Mouse (Mus musculus): Measurements from ENCODE around the gene Ipo11. TPM values are rescaled to one million over a fixed set of nuclear protein-coding genes. Genes with fewer than 3 reads are reported as not detected.

Gene Ipo11
- polyA plus RNA-seq, 1 experiment = 17.7 TPM

DNA sequence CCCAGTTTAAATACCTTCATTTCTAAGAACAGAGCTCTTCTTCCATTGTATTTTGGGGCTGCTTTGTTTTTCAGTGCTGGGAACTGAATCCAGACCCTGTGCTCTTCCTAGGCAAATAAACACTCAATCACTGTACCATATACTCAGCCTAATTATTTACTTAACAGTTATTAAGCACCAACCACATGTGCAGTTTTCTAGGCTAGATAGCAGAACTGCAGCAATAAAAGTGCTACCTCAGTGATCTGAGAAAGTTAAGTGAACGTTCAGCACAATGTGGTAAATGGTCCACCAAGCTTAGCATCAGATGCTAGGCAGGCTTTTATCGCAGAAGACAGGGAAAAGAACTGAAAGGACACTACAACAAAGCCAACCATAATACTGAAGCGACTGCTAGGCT, 32.1 kb downstream of the Ipo11 start:
- DNase-seq (ENCODE audit: low read depth) = no peak

DNA sequence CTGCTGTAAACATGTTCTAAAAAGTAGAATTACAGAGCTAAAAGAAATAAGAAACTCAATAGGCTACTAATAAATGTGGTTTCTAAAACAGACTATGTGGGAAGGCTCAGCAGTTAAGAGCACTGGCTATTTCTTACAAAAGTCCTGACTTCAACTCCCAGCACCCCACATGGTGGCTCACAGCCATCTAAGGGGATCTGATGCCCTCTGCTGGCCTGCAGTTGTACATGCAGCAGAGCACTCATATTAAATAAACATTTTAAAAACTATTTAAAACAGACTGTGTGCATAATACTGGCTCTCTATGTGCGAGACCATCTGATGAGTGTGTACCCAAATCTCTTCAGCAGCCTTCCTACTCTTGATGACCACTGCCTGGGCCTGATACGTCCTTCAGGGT, 42.5 kb downstream of the Ipo11 start:
- DNase-seq (ENCODE audit: low read depth) = no peak

DNA sequence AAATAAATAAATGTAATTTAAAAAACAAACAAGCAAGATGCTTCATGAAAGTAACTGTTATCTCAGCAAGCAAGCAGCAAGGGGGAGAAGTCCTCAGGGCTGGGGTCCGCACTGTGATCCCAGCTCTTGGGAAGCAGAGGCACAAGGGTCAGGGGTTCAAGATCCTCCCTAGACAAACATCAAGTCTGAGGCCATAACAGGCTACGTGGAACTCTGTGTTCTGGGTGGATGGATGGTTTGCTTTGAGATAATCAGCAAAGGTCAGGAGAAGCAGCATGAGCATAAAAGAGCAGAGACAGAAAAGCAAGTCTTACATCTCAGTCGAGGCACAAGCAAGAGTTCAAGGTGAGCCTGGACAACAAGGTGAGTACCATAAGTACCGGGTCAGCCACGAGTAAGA, 43.1 kb downstream of the Ipo11 start:
- DNase-seq (ENCODE audit: low read depth) = no peak

DNA sequence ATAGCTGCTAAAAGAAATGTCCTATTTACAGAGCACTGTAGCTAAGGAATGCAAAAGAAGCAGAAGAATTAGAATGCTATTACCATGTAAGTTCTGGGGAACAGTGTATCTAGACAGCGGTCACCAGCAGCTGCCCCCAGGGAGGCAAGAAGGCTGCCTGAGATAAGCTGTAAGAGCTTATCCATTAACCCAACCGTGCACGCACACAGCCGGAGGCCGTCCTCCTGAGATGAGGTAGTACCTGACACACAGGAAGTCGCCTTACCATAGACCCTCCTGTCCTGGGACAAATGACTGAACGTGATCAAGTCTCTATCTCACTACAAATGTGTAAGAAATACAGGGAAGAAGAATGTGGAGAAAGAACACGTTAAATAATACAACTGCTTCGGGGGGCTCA, 43.6 kb downstream of the Ipo11 start:
- DNase-seq (ENCODE audit: low read depth) = no peak

DNA sequence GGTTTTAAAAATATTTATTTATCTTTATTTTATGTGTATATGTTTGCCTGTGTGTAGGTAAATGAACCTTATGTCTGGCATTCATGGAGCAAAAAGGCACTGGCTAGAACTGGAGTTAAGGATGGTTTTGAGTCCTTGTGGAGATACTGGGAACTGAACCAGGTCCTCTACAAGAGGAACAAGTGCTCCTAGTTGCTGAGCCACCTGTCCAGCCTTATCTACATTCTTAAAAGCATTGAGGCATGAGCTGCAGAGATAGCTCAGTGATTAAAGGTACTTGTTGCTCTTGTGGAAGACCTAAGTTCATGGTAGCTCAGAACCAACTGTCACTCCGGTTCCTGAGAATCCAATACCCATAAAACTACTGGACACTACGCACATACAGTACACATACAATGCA, 49.4 kb downstream of the Ipo11 start:
- DNase-seq (ENCODE audit: low read depth) = no peak

DNA sequence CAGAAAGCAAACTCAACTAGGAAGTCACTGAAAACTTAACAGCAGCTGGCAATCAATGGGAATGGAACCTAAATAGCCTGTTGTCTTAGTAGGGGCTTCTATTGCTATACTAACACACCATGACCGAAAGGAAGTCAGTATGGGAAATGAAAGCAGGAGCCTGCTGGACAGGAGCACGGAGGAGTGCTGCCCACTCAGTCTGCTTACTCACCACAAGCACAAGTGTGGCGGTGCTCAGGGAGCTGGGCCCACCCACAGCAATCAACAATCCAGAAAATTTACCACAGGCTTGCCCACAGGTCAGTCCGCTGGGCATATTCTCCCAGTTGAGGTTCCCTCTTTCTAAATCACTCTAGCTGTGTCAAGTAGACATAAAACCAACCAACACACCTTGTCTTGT, 52.5 kb downstream of the Ipo11 start:
- no peak for DNase-seq (ENCODE audit: low read depth)

DNA sequence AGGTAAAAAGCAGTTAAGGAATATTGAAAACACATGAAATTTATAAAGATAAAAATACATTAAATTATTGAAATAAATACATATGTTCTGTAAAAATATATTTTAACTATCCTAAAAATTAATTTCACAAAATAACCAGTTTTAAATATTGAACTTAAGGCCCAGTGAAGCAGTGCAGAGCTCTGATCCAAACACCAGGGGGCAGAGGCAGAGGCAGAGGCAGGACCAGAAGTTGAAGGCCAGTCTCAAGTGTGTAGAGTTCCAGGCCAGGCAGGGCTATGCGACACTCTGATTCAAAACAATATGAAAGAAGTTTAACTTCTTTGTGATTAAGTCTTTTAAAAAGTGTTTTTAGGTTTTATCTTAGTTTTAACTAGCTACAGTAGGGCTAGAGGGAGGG, 60.5 kb downstream of the Ipo11 start:
- no peak for DNase-seq (ENCODE audit: low read depth)

DNA sequence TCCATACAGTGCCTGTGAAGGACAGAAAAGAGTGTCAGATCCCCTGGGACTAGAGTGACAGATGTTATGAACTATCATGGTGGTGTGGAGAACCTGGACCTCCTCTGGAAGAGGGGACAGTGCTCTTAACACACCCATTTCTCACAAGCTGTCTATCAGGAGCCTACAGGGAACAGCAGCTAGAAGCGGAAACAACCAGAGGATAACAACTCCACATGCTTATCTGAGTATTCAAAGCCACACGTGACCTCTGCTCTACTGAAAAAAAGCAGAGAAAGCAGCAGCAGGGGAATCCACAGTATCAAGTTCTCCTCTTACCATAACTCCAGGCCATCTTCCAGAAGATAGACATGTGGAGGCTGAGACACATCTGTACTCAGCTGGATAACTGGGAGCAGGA, 71.2 kb downstream of the Ipo11 start:
- no peak for DNase-seq (ENCODE audit: low read depth)

DNA sequence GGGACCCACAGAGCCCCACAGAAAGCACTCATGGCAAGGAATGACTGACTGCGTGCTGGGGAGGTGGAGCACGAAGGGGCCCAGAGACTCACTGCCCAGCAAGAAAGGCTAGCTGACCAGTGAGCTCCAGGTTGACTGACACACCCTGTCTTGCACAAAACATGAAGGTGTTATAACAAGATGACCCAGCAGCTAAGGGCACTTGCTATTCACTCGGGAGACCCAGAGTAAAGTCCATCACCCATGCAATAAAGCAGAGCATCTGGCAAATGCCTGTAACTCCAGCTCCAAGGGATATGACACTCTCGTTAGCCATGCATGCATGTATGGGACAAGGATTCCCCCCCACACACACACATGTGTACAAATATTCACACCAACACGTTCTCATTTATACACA, 78.0 kb downstream of the Ipo11 start:
- no peak for DNase-seq (ENCODE audit: low read depth)

DNA sequence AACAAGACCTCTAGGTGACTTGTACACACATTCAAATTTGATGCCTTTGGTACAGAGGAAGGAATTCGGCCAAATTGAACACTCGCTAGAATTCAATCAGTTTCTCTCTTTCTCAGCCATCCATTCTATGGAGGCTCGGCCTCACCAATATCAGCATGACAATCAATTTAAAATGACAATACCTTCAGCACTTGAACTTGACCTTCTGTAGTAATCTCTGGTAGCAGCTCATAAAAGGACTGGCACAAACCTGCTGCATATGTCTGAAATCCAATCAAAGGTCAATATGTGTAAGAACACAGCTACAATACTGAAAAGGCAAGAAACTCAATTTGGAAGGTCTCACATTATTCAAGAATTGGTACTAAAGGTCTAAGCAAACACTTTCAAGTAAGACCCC, 80.2 kb downstream of the Ipo11 start:
- no peak for DNase-seq (ENCODE audit: low read depth)

DNA sequence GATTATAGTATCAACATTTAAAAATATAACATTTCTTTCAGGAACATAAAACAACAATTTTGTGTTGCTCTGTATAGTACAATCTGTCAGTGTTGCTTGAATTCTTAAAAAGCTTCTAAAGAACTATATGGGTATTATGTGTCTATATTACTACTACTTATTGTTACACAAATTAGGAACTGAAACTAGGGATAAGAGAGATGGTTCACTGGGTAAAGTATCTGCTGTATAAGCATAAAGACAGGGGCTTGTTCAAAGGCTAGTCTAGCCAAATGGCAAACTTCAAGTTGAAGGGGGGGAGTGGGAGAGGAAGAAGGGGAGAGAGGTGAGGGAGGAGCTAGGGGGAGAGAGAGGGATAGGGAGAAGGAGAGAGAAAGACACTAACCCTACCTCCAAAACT, 89.2 kb downstream of the Ipo11 start:
- no peak for DNase-seq (ENCODE audit: low read depth)

DNA sequence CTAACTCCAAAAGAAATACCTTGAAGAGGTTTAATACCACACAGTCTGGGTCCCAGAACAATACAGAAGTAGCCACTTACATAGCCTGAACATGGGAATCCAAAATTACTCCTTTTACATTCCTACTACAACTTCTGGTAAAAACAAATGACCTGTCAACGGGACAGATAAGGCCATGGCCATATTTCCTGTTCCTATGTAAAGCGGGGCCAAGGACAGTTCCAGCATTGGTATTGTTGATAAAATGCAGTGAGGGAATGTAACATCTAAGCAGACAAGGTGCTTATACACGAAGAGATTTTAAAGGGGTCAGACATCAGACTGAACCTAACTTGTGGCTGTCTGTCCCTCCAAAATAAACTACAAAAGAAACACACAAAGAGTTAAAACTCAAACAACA, 91.8 kb downstream of the Ipo11 start:
- DNase-seq (ENCODE audit: low read depth) = no peak

DNA sequence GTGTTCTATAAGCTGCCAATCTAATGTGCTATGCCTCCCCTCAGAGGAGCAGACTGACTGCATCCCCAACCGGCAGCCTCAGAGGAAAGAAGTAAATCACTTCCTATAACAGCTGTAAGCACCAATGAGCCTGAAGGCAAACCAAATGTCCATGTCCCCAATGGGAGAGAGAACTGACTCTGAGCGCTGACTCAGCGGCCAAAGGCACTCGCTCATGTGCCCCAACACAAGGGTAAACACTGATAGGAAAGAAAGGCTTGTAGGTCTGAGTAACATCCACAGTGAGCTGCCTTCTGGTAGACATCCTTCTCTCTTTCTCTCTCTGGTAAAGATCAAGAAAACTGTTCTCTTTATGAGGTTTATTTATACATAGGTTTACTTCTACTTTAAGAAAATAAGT, 94.2 kb downstream of the Ipo11 start:
- no peak for DNase-seq (ENCODE audit: low read depth)

DNA sequence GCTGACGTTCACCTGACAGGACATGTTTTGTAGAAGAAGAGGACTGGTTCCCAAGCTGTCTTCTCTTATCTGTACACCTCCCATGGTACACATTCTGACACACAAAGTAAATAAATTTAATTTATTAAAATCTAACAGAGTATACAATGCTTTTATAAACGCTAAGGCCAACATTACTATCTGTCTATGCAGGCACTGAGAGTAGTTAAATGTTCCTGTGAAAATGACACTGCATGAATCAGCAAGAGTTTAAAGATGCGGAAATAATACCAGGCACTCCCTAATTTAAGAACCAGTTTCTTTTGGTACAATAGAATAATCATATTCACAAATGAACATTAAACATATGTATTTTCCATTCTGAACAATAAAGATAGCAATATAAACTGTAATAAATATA, 98.0 kb downstream of the Ipo11 start:
- DNase-seq (ENCODE audit: low read depth) = no peak

DNA sequence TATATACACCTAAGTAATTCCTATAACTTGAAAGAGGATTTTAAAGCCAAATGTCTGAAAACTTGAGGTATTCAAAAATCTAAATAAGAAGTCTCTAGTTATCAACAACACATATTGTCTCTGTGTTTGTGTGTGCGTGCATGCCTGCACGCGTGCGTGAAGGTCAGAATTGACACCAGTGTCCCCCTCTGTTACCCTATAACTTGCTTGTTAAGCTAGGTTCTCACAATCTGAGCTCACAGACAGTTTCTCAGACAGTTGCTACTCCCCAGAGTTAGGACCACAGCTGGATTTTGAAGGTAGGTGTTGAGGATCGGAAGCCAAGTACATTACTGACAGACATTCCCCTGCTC, 100.3 kb downstream of the Ipo11 start:
- DNase-seq (ENCODE audit: low read depth) = no peak

DNA sequence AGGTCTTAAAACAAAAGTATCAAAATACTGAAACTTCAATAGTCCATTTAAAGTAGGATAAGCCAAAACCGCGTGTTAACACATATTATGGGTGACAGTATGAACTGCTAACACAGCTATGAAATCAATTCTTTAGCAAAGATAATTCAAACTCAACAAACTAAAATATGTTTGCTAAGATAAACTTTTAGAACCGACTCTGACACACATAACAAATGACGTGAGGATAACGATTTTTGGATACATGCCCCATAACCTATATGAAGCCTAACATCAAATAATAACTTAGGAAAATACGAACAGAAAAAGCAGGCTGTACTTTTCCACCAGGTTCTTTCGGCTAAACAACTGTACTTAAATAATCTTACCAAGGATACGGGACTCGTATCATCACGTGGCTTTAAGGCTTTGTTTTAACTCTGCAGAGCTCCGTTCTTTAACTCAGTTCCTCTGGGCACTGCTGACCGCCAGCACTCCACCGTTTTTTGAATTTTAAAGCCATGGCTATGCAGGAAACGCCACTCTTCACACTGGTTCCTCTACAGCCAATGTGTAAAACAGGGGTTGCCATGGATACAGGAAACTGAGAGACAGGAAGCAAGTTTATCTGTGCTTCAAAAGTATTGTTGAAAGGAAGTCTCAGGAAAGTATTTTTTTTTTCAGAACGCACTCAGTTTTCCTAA, 100.8 kb downstream of the Ipo11 start:
- no peak for DNase-seq (ENCODE audit: low read depth)

DNA sequence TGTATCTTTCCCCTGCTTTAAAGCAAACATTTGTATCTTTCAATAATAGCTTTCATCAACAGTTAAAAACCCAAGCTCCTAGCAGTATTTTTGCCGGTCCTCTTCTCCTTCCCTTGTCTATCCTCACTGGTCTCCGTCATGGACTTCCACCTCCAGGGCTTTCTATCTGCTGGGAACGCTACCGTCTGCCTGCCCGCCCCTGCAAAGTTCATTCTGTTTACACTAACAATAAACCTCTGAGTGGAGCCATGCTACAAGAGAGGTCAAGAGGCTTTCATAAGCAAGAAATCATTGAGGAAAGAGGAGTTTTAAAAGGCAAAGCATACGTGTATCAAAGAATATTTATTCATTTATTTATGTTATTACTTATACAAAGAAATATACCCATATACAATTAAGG, 106.7 kb downstream of the Ipo11 start:
- no peak for DNase-seq (ENCODE audit: low read depth)

DNA sequence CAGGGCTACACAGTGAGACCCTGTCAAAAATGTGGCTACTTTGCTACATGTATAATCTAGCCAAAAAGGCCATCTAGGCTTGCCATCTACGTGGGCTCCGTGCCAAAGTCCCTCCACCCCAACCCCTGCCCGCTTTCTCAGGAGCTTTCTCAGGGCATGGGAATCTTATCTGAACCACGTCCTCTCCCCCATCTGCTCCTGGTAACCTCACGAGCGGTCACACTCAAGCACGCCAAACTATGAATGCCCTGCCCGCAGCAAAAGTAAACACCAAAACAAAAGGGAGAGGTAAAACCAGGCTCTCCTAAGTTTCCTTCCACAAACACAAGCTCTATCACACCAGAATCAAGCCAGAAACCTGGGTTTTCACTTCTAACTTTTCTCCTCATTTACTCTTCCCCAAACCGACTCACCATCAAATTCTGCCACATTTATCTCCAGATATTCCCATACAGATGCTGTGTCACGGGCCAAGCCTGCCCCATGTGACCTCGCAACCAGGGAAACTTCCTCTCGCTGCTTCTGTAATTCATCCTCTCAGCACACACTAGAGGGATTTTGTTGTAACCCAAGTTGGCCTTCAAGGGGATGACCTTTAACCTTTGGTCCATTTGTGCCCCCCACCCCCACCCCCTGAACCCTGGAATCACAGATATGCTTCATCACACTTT, 107.3 kb downstream of the Ipo11 start:
- DNase-seq (ENCODE audit: low read depth) = no peak

DNA sequence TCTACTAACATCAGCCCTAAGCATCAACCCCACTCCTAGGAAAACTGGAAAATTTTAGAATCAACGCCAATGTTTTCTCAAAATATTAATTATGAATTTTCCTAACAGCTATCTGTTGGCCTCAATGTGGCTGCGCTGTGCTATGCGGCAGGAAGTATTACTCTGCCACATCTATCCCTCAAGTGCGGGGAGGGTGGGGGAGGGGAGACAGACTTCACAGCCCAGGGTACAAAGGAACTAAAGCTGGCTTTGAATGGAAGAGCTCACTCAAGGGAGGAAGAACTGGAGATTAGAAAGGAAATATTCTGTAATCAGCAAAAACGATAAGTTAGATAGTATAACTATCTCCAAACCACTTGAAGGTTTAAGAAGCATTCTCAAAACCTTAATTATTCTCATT, 111.1 kb downstream of the Ipo11 start:
- no peak for DNase-seq (ENCODE audit: low read depth)

DNA sequence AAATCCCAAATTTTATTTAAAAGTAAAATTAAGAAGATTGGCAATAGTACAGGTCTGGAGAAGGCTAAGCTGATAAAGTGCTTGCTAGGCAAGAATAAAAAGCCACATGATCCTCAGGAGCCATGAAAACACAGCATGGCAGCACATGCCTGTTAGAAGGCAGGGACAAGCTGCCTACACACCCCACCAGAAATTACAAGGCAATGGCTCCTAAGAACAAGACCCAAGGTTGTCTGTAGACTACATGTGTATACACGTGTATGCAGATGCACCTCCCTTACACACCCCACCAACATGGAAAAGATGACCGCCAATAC, 112.9 kb downstream of the Ipo11 start:
- no peak for DNase-seq (ENCODE audit: low read depth)

DNA sequence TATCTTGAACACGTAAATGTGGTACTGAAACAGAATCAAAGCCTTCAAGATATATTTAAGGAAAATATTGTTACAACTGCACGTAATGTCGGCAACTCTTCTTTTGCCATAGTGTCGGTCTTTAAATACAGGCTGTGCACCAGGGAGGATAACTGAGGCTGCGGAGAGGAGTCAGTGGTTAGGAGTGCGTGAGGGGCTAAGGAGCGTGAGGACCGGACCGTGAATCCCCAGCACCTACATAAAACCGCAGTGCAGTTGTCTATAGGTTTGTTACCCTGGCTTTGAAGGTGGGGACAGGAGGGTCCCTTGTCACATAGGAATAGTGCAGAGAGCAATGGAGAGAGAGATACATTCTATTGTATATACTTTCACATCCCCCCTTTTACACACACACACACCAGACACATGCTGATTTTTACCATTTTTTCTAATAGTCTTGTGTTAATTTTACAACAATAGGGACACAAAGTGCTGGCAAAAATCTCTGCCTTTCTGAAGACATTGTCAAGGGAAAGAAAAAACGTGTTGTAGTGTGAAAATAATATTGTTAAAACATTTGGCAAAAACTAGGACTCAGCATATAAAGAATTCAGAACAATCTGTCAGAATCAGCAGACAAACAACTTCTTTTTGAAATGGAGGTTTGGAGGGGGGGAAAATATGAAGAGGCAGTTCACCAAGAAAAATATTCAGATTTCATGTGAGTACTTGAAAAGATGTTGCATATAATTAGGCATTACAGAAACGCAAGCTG, 113.5 kb downstream of the Ipo11 start:
- DNase-seq (ENCODE audit: low read depth) = no peak

DNA sequence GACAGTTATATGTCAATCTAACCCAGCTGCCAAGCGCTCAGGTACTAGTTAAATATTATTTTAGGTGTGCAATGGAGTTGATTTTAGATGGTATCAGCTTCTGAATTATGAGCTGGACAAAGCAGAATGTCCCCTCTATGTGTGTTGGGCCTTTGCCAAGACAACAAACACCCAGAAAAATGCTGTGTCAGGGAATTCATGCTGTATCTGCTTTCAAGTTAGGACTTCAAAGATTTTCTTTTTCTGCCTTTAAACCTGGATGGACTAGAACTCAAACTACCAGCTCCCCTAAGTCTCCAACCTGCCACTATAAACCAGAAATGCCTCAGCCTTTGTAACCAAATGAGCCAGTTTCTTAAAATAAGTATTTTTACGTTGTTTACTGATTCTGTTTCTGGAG, 116.6 kb downstream of the Ipo11 start:
- no peak for DNase-seq (ENCODE audit: low read depth)

DNA sequence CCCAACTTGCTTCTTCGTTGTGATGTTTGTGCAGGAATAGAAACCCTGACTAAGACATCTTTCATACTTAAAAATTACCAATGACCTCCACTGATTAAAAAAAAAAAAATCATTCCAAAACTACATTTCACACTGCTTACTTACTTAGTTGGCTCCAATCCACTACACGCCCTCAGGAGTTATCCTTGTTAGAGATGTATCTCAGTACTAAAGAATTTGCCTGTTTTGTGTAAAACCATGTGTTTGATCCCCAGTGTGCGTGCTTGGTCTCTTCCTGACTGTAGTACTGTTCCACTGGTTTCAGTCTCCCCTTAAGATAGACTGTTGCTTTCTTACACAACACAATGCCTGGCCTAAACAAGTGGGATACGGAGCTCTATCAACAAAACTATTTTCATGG, 117.0 kb downstream of the Ipo11 start:
- DNase-seq (ENCODE audit: low read depth) = no peak

DNA sequence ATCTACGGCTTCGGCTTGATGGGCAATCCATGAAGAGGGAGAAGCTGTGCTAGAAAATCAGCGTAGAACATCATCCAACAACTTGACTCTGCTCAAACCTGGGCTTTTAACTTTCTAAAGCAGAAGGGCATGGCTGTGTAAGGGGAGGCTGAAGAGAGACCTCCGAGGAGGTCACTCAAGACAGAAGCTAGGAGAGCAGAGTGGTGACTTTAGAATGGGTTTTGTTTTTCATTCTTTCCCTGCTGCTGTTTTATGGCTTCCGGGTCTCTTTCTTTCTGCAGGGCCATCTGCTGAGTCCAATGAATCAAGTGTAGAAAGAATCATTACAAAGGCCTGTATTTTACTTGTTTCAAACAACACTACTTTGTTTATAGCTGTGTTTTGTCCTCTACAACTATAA, 119.7 kb downstream of the Ipo11 start:
- no peak for DNase-seq (ENCODE audit: low read depth)
